Mouse (Mus musculus): ENCODE data around the gene Cyp4f37. TPM values are rescaled to one million over a fixed set of nuclear protein-coding genes. Genes with fewer than 3 reads are reported as not detected.
"Not testable (repeated sequence)": the region's sequence is repeated elsewhere in the genome, so short reads cannot be mapped to it uniquely, and the experiment has no call there.

Cyp4f37 gene
- not detected in 2 replicates for polyA plus RNA-seq (2015; fragmentation: Nextera tagmentation; extraction: Ambion mirVana)

GRCm38 (mm10) chr17:32621018-32621417 lies at the start of gene Cyp4f37:
TSS of gene Cyp4f37 (plus strand) at chr17:32621309.
- DNase-seq (ENCODE audit: low spot score) = not testable (repeated sequence)

- peak; percentile 61 for DNase-seq (ENCODE audit: low spot score)
Measured at GRCm38 (mm10) chr17:32573286-32573685, 47.8 kb upstream of the Cyp4f37 start.

- no peak for DNase-seq (ENCODE audit: low spot score)
Measured at GRCm38 (mm10) chr17:32577496-32578186, 43.5 kb upstream of the Cyp4f37 start.

- DNase-seq (ENCODE audit: low spot score) = peak; percentile 0
Measured at GRCm38 (mm10) chr17:32596494-32596893, 24.6 kb upstream of the Cyp4f37 start.

- peak; percentile 0 for DNase-seq (ENCODE audit: low spot score)
Measured at GRCm38 (mm10) chr17:32608055-32608454, 13.1 kb upstream of the Cyp4f37 start.

- DNase-seq (ENCODE audit: low spot score) = not testable (repeated sequence)
Measured at GRCm38 (mm10) chr17:32610231-32610630, 10.9 kb upstream of the Cyp4f37 start.

GRCm38 (mm10) chr17:32610896-32611295 lies 10.2 kb upstream of the Cyp4f37 start:
- DNase-seq (ENCODE audit: low spot score) = no peak

- peak; percentile 1 for DNase-seq (ENCODE audit: low spot score)
Measured at GRCm38 (mm10) chr17:32612417-32612816, 8.7 kb upstream of the Cyp4f37 start.

- DNase-seq (ENCODE audit: low spot score) = no peak
Measured at GRCm38 (mm10) chr17:32617252-32617651, 3.9 kb upstream of the Cyp4f37 start.

GRCm38 (mm10) chr17:32629726-32630125 lies 8.6 kb downstream of the Cyp4f37 start:
- DNase-seq (ENCODE audit: low spot score) = not testable (repeated sequence)

- DNase-seq (ENCODE audit: low spot score) = no peak
Measured at GRCm38 (mm10) chr17:32631936-32632335, 10.8 kb downstream of the Cyp4f37 start.

GRCm38 (mm10) chr17:32634242-32634971 lies 13.3 kb downstream of the Cyp4f37 start:
- not testable (repeated sequence) for DNase-seq (ENCODE audit: low spot score)

GRCm38 (mm10) chr17:32634972-32635314 lies 13.8 kb downstream of the Cyp4f37 start:
- DNase-seq (ENCODE audit: low spot score) = peak; percentile 87

- DNase-seq (ENCODE audit: low spot score) = no peak
Measured at GRCm38 (mm10) chr17:32636341-32636740, 15.2 kb downstream of the Cyp4f37 start.

- DNase-seq (ENCODE audit: low spot score) = no peak
Measured at GRCm38 (mm10) chr17:32637151-32637550, 16.0 kb downstream of the Cyp4f37 start.

- no peak for DNase-seq (ENCODE audit: low spot score)
Measured at GRCm38 (mm10) chr17:32646631-32647030, 25.5 kb downstream of the Cyp4f37 start.

GRCm38 (mm10) chr17:32653860-32654259 lies 32.8 kb downstream of the Cyp4f37 start:
- no peak for DNase-seq (ENCODE audit: low spot score)

GRCm38 (mm10) chr17:32657041-32657440 lies 35.9 kb downstream of the Cyp4f37 start:
- DNase-seq (ENCODE audit: low spot score) = no peak

GRCm38 (mm10) chr17:32658246-32658645 lies 37.1 kb downstream of the Cyp4f37 start:
- DNase-seq (ENCODE audit: low spot score) = no peak

- DNase-seq (ENCODE audit: low spot score) = no peak
Measured at GRCm38 (mm10) chr17:32658712-32659111, 37.6 kb downstream of the Cyp4f37 start, which contains the start of gene Cyp4f40. TSS of gene Cyp4f40 (plus strand) at chr17:32658900.

- no peak for DNase-seq (ENCODE audit: low spot score)
Measured at GRCm38 (mm10) chr17:32673976-32674375, 52.9 kb downstream of the Cyp4f37 start.

GRCm38 (mm10) chr17:32676040-32676635 lies 55.0 kb downstream of the Cyp4f37 start:
- DNase-seq (ENCODE audit: low spot score) = peak; percentile 50

Measured in thymus, postnatal 0 days (tissue).